Mouse (Mus musculus): ENCODE results near the gene Acadvl.

Acadvl gene

DNA sequence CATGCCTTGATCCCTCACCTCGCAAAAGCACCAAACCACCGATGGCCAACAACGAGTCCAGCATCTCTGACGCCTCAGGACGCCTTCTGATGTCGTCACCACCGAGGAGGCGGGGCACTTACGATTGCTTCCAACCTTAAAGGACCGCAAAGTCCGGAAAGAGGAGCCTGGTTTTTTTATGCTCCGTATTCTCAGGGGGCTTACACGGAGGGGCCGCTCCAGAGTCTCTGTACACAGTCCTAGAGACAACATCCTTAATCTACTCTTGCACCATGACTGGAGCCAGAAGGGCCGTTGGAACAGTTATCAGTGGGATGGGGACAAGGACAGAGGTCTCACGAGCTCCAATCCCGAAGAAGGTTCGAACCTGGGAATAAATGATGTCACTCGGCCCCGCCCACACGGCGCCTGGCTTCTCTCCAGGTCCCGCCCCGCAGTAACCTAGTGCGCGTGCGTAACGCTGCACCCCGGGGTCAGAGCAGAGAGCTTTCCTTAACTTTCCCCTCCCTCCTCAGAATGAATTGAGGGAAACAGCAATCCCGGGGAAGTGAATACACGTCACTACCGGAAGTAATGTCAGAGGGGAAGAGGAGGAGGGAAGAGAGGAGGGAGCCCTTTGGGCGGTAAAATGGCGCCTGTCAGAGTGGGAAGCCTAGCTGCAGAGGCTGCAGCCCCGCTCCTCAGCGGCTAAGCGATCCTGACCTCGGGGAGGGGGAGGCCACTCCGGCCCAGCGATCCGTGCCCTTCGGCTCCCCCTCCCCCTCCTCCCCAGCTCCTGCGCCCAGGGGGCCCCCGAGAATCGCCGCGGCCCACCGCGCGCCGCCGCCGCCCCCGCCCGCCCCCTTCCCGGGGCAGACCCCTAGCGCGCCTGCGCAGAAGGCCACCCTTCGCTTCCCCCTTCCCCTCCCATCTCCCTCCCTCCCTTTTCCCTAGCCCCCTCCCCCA, 34.7 kb downstream of the Acadvl start:
- peak; percentile 99 for DNase-seq (ENCODE audit: low read depth)

DNA sequence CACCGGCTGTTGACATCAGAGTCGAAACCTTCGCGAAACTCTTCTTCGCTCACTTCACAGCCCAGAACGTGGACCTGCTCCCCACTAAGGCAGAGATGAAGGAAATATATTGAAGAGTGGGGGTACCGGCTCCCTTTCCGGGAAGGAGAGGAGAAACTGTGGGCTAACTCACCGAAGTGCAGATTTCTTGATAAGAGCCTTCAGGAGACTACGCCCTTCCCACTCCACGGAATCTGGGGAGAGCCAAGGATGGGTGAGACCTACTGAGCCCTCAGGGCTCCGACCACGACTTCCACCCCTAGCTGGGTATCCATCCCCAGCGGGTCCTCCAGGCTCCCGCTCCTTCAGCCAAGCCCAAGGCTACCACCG, 35.4 kb downstream of the Acadvl start:
- no peak for DNase-seq (ENCODE audit: low read depth)

DNA sequence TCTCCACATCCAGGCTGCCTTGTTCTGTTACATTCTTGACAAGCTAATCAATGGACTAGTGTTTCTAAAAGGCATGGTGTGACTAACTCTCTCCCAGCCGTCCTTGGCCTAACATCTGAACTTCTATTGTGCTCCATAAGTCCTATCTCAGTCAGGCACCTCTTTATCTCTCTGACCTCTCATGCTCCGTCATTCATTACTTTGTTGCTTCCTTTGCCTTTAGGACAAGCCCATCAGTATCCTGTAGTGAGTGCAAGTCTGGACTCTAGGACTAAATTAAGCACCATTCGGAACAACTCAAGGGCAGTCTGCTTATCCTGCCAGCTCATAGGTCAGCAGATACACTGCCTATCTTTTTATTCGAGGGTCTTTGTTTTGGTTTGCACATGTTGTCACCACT, 38.9 kb downstream of the Acadvl start:
- no peak for DNase-seq (ENCODE audit: low read depth)

GRCm38 (mm10) chr11:69974907-69975306, 40.3 kb downstream of the Acadvl start:
- no peak for DNase-seq (ENCODE audit: low read depth)

DNA sequence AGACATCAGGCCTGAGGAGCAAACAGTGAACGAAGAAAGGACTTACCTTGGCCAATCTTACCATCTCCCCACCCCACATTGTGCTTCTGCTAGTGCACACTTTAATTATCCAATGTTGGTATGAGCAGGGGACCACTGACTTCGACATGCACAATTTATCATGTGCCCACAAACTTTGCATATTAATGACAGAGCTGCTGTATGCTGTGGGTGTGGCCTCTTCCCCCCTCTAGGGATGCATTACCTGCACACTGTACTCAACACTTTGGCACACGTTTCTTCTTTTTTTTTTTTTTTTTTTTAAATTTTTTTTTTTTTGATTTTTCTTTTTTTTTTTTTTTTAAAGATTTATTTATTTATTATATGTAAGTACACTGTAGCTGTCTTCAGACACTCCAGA, 44.4 kb downstream of the Acadvl start:
- no peak for DNase-seq (ENCODE audit: low read depth)

DNA sequence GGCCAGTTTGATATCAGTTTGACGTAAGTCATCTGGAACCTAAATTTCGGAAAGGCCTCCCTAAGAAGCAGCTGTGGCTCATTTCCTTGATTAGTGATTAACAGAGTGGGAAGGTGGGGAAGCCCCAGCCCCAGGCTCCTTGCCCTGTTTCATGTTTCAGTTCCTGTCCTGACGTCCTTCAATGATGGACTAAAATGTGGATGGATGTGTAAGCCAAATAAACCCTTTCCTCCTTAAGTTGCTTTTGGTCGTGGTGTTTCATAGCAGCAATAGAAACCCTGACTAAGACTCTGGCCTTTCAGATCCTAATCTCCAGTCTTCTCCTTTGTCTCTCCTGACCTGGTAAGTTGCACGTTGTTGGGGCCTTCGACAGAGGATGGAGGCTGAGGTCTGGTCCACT, 45.0 kb downstream of the Acadvl start:
- no peak for DNase-seq (ENCODE audit: low read depth)

- no peak for DNase-seq (ENCODE audit: low read depth)
Observed at GRCm38 (mm10) chr11:69968793-69969192, 46.4 kb downstream of the Acadvl start.

- no peak for DNase-seq (ENCODE audit: low read depth)
Observed at GRCm38 (mm10) chr11:69966860-69967517, 48.2 kb downstream of the Acadvl start.

- no peak for DNase-seq (ENCODE audit: low read depth)
Observed at GRCm38 (mm10) chr11:69966006-69966859, 49.0 kb downstream of the Acadvl start.

DNA sequence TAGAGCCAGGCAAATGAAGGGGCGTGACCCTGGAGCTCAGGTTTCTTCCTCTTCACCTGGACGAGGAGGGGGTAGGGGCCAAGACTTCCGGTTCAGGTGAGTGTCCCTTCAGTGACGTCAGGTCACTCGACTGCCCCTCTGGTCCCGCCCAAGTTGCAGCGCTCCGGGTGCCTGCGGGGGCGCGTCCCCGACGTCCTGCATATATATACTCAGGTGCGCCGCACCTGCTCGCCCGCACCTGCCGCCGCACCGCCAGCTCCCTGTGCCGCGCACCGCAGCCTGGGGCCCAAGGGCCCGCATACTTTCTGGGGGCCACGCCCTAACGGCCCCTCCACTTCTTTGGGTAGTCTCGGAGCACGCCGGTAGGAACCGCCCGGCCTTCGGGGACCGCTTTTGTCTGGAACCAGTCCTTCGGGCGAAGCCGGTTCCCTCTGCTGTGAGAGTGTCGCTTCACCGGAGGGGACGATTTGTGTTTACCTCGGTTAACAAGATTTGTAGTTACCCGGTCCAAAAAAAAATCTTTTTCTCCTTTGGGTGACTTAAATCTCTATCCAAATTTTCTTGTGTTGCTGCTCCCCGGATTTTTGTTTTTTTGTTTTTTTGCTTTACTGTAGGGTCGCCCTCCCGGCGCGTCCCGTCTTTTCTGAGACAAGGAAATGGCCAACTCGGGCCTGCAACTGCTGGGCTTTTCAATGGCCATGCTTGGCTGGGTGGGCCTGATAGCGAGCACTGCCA, 49.8 kb downstream of the Acadvl start:
- no peak for DNase-seq (ENCODE audit: low read depth)

GRCm38 (mm10) chr11:69964650-69965270, 50.5 kb downstream of the Acadvl start, which contains the start of gene Cldn7:
Cldn7 (plus strand) TSS chr11:69964779.
- no peak for DNase-seq (ENCODE audit: low read depth)

DNA sequence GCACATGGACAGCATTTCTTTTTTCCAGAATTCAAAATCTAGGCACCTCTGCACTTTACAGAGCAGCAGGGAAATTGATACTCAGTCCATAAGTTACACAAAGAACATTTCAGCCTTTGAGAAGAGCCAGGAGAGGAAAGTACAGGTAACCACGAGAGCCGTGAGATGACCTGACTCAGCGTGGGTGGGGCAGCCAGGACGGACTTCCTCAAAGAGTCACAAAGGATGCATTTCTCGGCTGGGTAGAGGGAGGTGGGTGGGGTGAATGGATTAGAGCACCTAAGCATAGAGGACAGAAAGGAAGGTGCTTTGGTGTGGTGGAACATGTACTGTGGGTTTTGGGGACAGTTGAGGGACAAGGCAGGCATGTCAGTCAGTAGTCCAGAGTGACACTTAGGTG, 53.4 kb downstream of the Acadvl start:
- DNase-seq (ENCODE audit: low read depth), result no peak

- DNase-seq (ENCODE audit: low read depth), result peak; percentile 46
Observed at GRCm38 (mm10) chr11:69960616-69961015, 54.6 kb downstream of the Acadvl start.
